In genomic region chr11:5000241-5000640, GRCm38 (mm10) we compare ENCODE assay signal across 28 mouse cellular contexts. TPM values are rescaled to one million over a fixed set of nuclear protein-coding genes. Genes with fewer than 3 reads are reported as not detected.
DNase-seq lines count a peak whose midpoint lies in the region; ATAC-seq and TF ChIP-seq lines count a peak whose summit lies in the region.
"Had no signal": no experiment of that assay in that cellular context is flagged by ENCODE, and none has a peak within 500 bp of the region (broad histone marks: within the 10 kb centered on the region; RNA-seq: fewer than 3 reads in every experiment).

No protein-coding gene starts in this region.

- TF ChIP-seq POLR2A in liver, adult 2 months (IDR thresholded peaks at IDR 0.05; ENCODE audit: extremely low read depth, insufficient read depth, low read length): no peak

- peaks cover 36% of the 10 kb centered on the region; the same call in 1 of the 2 replicates for H3K79me2 ChIP-seq in liver, adult 2 months (ENCODE audit: control insufficient read depth, insufficient read depth, low read length)

- H3K4me3 ChIP-seq in gastrocnemius, adult 2 months: no peak overlapping the region
- H3K4me3 ChIP-seq in kidney, embryonic 14.5 days (ENCODE audit: low read length): no peak overlapping the region
- H3K4me3 ChIP-seq in liver, adult 2 months (ENCODE audit: insufficient read depth, low read depth, low read length): no peak overlapping the region
- H3K4me3 ChIP-seq in liver, embryonic 11.5 days (ENCODE audit: low read depth, low read length): no peak overlapping the region
- H3K4me3 ChIP-seq in liver, embryonic 13.5 days (replicated peaks): no peak overlapping the region
- no peak overlapping the region for H3K4me3 ChIP-seq in liver, postnatal 0 days (ENCODE audit: low read depth, low read length)
- H3K4me3 ChIP-seq: embryonic facial prominence, embryonic 13.5 days; embryonic facial prominence, embryonic 15.5 days; erythroblast, embryonic 14.5 days; forebrain, embryonic 10.5 days; forebrain, embryonic 12.5 days had no signal

- WGBS in kidney, embryonic 14.5 days: 100% methylated on average over 1 of the region's 1 CpGs
- 96% methylated on average over 1 of the region's 1 CpGs for WGBS in liver, adult 2 months
- WGBS in liver, embryonic 11.5 days: 83% methylated on average over 1 of the region's 1 CpGs
- WGBS in liver, embryonic 13.5 days (ENCODE audit: insufficient replicate concordance): 61% methylated on average over 1 of the region's 1 CpGs
- 74% methylated on average over 1 of the region's 1 CpGs for WGBS in liver, postnatal 0 days (ENCODE audit: insufficient replicate concordance)

- no peak for DNase-seq in gastrocnemius, adult 2 months
- DNase-seq in gastrocnemius, adult 8-10 months (ENCODE audit: low spot score in 2 of 2): no peak
- DNase-seq in kidney, adult 9 months: peak; percentile 47
- peak; percentile 66 for DNase-seq in liver, adult 2 months (ENCODE audit: extremely low read depth, low read depth, low spot score)
- DNase-seq in liver, embryonic 11.5 days (ENCODE audit: low spot score): no peak
- no peak for DNase-seq in liver, embryonic 13.5 days
- no peak for DNase-seq in liver, postnatal 0 days
- DNase-seq: adrenal gland, adult 2 months; adrenal gland, postnatal 10 days; adrenal gland, postnatal 25 days; B cell, adult 2 months; cerebellum, adult 11 months; cerebellum, adult 18-20 months; cerebellum, adult 8-10 months; cerebellum, adult 9-11 months; cerebellum, postnatal 14 days; cerebellum, postnatal 36 days; embryo, embryonic 11 days had no signal

- peaks cover 16% of the 10 kb centered on the region; the same call in 1 of the 2 replicates for H3K36me3 ChIP-seq in kidney, embryonic 14.5 days (ENCODE audit: control insufficient read depth, insufficient read depth, low read length)
- H3K36me3 ChIP-seq in liver, adult 2 months (ENCODE audit: control insufficient read depth, insufficient read depth, low read length): peaks cover 7% of the 10 kb centered on the region
- H3K36me3 ChIP-seq in liver, embryonic 11.5 days (ENCODE audit: control insufficient read depth, insufficient read depth, low read length): peaks cover 11% of the 10 kb centered on the region
- peaks cover 66% of the 10 kb centered on the region for H3K36me3 ChIP-seq in liver, embryonic 13.5 days
- peaks cover 19% of the 10 kb centered on the region for H3K36me3 ChIP-seq in liver, postnatal 0 days (replicated peaks; ENCODE audit: insufficient read depth, low read length)

- H3K27me3 ChIP-seq in kidney, embryonic 14.5 days (ENCODE audit: control insufficient read depth, insufficient read depth, low read length): no peaks in the 10 kb centered on the region
- H3K27me3 ChIP-seq in liver, adult 2 months (ENCODE audit: control insufficient read depth, insufficient read depth, low read length): no peaks in the 10 kb centered on the region
- H3K27me3 ChIP-seq in liver, embryonic 11.5 days (replicated peaks; ENCODE audit: control insufficient read depth, insufficient read depth, low read length): no peaks in the 10 kb centered on the region
- no peaks in the 10 kb centered on the region for H3K27me3 ChIP-seq in liver, embryonic 13.5 days
- H3K27me3 ChIP-seq in liver, postnatal 0 days (ENCODE audit: insufficient read depth, low read length): no peaks in the 10 kb centered on the region
- H3K27me3 ChIP-seq: embryonic facial prominence, embryonic 13.5 days; embryonic facial prominence, embryonic 15.5 days; forebrain, embryonic 12.5 days had no signal

- H3K27ac ChIP-seq in gastrocnemius, adult 2 months: 0 out of 2 replicates have a peak overlapping the region, but pooled peaks have one; percentile 5
- no peak overlapping the region for H3K27ac ChIP-seq in kidney, embryonic 14.5 days (ENCODE audit: low read depth, low read length)
- H3K27ac ChIP-seq in liver, adult 2 months (replicated peaks; ENCODE audit: insufficient read depth, low read depth, low read length): no peak overlapping the region
- no peak overlapping the region for H3K27ac ChIP-seq in liver, embryonic 11.5 days (ENCODE audit: low read depth, low read length)
- peak overlapping the region; percentile 34; the same call in 1 of the 2 replicates for H3K27ac ChIP-seq in liver, embryonic 13.5 days
- no peak overlapping the region for H3K27ac ChIP-seq in liver, postnatal 0 days (ENCODE audit: low read depth)
- H3K27ac ChIP-seq: embryonic facial prominence, embryonic 13.5 days; embryonic facial prominence, embryonic 15.5 days; forebrain, embryonic 10.5 days; forebrain, embryonic 12.5 days had no signal

- no peak for TF ChIP-seq EP300 in liver, postnatal 0 days (IDR thresholded peaks at IDR 0.05; ENCODE audit: low read depth)

- ATAC-seq in kidney, embryonic 14.5 days (ENCODE audit: low FRiP score, low TSS enrichment): no peak
- no peak for ATAC-seq in liver, embryonic 11.5 days (replicated peaks; ENCODE audit: low FRiP score)
- no peak for ATAC-seq in liver, embryonic 13.5 days (ENCODE audit: low read depth)
- no peak for ATAC-seq in liver, postnatal 0 days
- ATAC-seq: CD4-positive, CD25-positive, alpha-beta regulatory T cell, adult 4 months; forebrain, embryonic 14.5 days had no signal

- intact Hi-C loops in gastrocnemius, adult 2 months (cut with DNase I): no loop called here

- no peaks in the 10 kb centered on the region for H3K9me3 ChIP-seq in kidney, embryonic 14.5 days (ENCODE audit: control insufficient read depth, low read length)
- no peaks in the 10 kb centered on the region for H3K9me3 ChIP-seq in liver, embryonic 11.5 days (ENCODE audit: control insufficient read depth, low read length)
- H3K9me3 ChIP-seq in liver, embryonic 13.5 days (replicated peaks): no peaks in the 10 kb centered on the region
- no peaks in the 10 kb centered on the region for H3K9me3 ChIP-seq in liver, postnatal 0 days (ENCODE audit: low read length)
- H3K9me3 ChIP-seq: embryonic facial prominence, embryonic 13.5 days; embryonic facial prominence, embryonic 15.5 days; forebrain, embryonic 10.5 days; forebrain, embryonic 12.5 days had no signal

- no peaks in the 10 kb centered on the region for H3K4me1 ChIP-seq in kidney, embryonic 14.5 days (ENCODE audit: control insufficient read depth, insufficient read depth, low read length)
- peaks cover 13% of the 10 kb centered on the region for H3K4me1 ChIP-seq in liver, adult 2 months (ENCODE audit: control insufficient read depth, insufficient read depth, low read length)
- H3K4me1 ChIP-seq in liver, embryonic 11.5 days (replicated peaks; ENCODE audit: control insufficient read depth, insufficient read depth, low read length): peaks cover 28% of the 10 kb centered on the region
- H3K4me1 ChIP-seq in liver, embryonic 13.5 days (replicated peaks): peaks cover 84% of the 10 kb centered on the region
- peaks cover 26% of the 10 kb centered on the region for H3K4me1 ChIP-seq in liver, postnatal 0 days (ENCODE audit: insufficient read depth)
- H3K4me1 ChIP-seq: embryonic facial prominence, embryonic 15.5 days had no signal

- no peak overlapping the region for H3K9ac ChIP-seq in kidney, embryonic 14.5 days (ENCODE audit: low read depth, low read length)
- no peak overlapping the region for H3K9ac ChIP-seq in liver, adult 2 months (ENCODE audit: low read depth, low read length)
- no peak overlapping the region for H3K9ac ChIP-seq in liver, embryonic 11.5 days (ENCODE audit: low read depth, low read length)
- H3K9ac ChIP-seq in liver, embryonic 13.5 days: no peak overlapping the region
- H3K9ac ChIP-seq in liver, postnatal 0 days (replicated peaks): no peak overlapping the region
- H3K9ac ChIP-seq: embryonic facial prominence, embryonic 13.5 days; embryonic facial prominence, embryonic 15.5 days; forebrain, embryonic 12.5 days had no signal

- H3K4me2 ChIP-seq in kidney, embryonic 14.5 days (replicated peaks; ENCODE audit: low read depth, low read length): no peak overlapping the region
- no peak overlapping the region for H3K4me2 ChIP-seq in liver, embryonic 11.5 days
- no peak overlapping the region for H3K4me2 ChIP-seq in liver, embryonic 13.5 days
- H3K4me2 ChIP-seq in liver, postnatal 0 days (ENCODE audit: low read depth, low read length): no peak overlapping the region
- H3K4me2 ChIP-seq: embryonic facial prominence, embryonic 13.5 days; embryonic facial prominence, embryonic 15.5 days; forebrain, embryonic 12.5 days had no signal

- TF ChIP-seq CTCF in gastrocnemius, adult 2 months (IDR thresholded peaks at IDR 0.05): no peak
- TF ChIP-seq CTCF in liver, adult 2 months (IDR thresholded peaks at IDR 0.05; ENCODE audit: low read depth, low read length): no peak
- TF ChIP-seq CTCF in liver, postnatal 0 days (IDR thresholded peaks at IDR 0.05; ENCODE audit: low read depth): no peak

RNA-seq across cellular contexts. Expression of gene Ap1b1, which starts 13.6 kb away (rescaled TPM):
- total RNA-seq in gastrocnemius, adult 2 months (2021): 10 to 100 TPM; 35.8 to 40.5 TPM
- 10 to 100 TPM; 33.1 to 38.3 (median 37.8) TPM for total RNA-seq in gastrocnemius, adult 8-10 months (2022)
- 35.1 and 62.6 TPM in 2 replicates for polyA plus RNA-seq in kidney, embryonic 14.5 days (2014; fragmentation: Nextera tagmentation; extraction: Ambion mirVana)
- 30.1 and 41.2 TPM in 2 replicates for total RNA-seq in liver, adult 2 months (2014; rRNA removed)
- 46.7 and 48.8 TPM in 2 replicates for polyA plus RNA-seq in liver, adult 2 months (2012; rRNA removed)
- polyA plus RNA-seq in liver, embryonic 11.5 days (2014; fragmentation: Nextera tagmentation; extraction: Ambion mirVana): 126 and 139 TPM in 2 replicates
- polyA plus RNA-seq in liver, embryonic 13.5 days (2015; fragmentation: Nextera tagmentation; extraction: Ambion mirVana): 77.1 and 95.0 TPM in 2 replicates
- polyA plus RNA-seq in liver, postnatal 0 days (2015; fragmentation: Nextera tagmentation; extraction: Ambion mirVana): 40.7 and 46.3 TPM in 2 replicates

RNA-seq across cellular contexts. Expression of gene Nefh, which starts 52.4 kb away (rescaled TPM):
- total RNA-seq in gastrocnemius, adult 2 months (2021): not detected
- not detected for total RNA-seq in gastrocnemius, adult 8-10 months (2022)
- 0.22 and 0.23 TPM in 2 replicates for polyA plus RNA-seq in kidney, embryonic 14.5 days (2014; fragmentation: Nextera tagmentation; extraction: Ambion mirVana)
- total RNA-seq in liver, adult 2 months (2014; rRNA removed): 0.09 and 0.20 TPM in 2 replicates
- polyA plus RNA-seq in liver, adult 2 months (2012; rRNA removed): 0.06 TPM in 1 of 2 replicates, not detected in the other
- 0.90 and 1.1 TPM in 2 replicates for polyA plus RNA-seq in liver, embryonic 11.5 days (2014; fragmentation: Nextera tagmentation; extraction: Ambion mirVana)
- 0.27 and 0.34 TPM in 2 replicates for polyA plus RNA-seq in liver, embryonic 13.5 days (2015; fragmentation: Nextera tagmentation; extraction: Ambion mirVana)
- polyA plus RNA-seq in liver, postnatal 0 days (2015; fragmentation: Nextera tagmentation; extraction: Ambion mirVana): 0.16 and 0.18 TPM in 2 replicates
- total RNA-seq: MEL had no signal

RNA-seq across cellular contexts. Expression of gene Rasl10a, which starts 57.7 kb away (rescaled TPM):
- total RNA-seq in gastrocnemius, adult 2 months (2021): not detected
- not detected for total RNA-seq in gastrocnemius, adult 8-10 months (2022)
- 4.1 and 4.6 TPM in 2 replicates for polyA plus RNA-seq in kidney, embryonic 14.5 days (2014; fragmentation: Nextera tagmentation; extraction: Ambion mirVana)
- not detected in 2 replicates for total RNA-seq in liver, adult 2 months (2014; rRNA removed)
- polyA plus RNA-seq in liver, adult 2 months (2012; rRNA removed): 0.26 TPM in 1 of 2 replicates, not detected in the other
- polyA plus RNA-seq in liver, embryonic 11.5 days (2014; fragmentation: Nextera tagmentation; extraction: Ambion mirVana): 0.75 and 1.3 TPM in 2 replicates
- 0.42 and 0.50 TPM in 2 replicates for polyA plus RNA-seq in liver, embryonic 13.5 days (2015; fragmentation: Nextera tagmentation; extraction: Ambion mirVana)
- polyA plus RNA-seq in liver, postnatal 0 days (2015; fragmentation: Nextera tagmentation; extraction: Ambion mirVana): 0.58 and 0.66 TPM in 2 replicates
- total RNA-seq: common myeloid progenitor, adult 5-6 weeks had no signal
- polyA plus RNA-seq: CD4-positive, CD25-positive, alpha-beta regulatory T cell, adult 4 months; erythroblast, embryonic 14.5 days had no signal

Comparison
In these comparisons a context has a peak if more than half of its experiments do, and no peak if none do; other contexts are left out.
1. DNase-seq: peak in kidney, adult 9 months (single experiment) and liver, adult 2 months (single experiment); none in gastrocnemius, adult 2 months (single experiment), gastrocnemius, adult 8-10 months (0 of 2), liver, embryonic 11.5 days (single experiment), liver, embryonic 13.5 days (single experiment) and liver, postnatal 0 days (single experiment).
2. H3K27ac ChIP-seq: peak in gastrocnemius, adult 2 months (single experiment) and liver, embryonic 13.5 days (single experiment); none in kidney, embryonic 14.5 days (single experiment), liver, adult 2 months (single experiment), liver, embryonic 11.5 days (single experiment) and liver, postnatal 0 days (single experiment).